Mouse (Mus musculus) stomach, postnatal 0 days (tissue): ENCODE results near the gene Gm10563.

ENCODE experiments used
- CTCF ChIP-seq: IDR thresholded peaks from 2 replicates; pipeline ENCODE4 v1.5.1; 2016; ENCODE audit warnings: antibody characterized with exemption, low read depth, mild to moderate bottlenecking, moderate library complexity
- EP300 ChIP-seq: optimal IDR thresholded peaks from 2 replicates; pipeline ENCODE3; 2016; ENCODE audit warnings: antibody characterized with exemption

DNA sequence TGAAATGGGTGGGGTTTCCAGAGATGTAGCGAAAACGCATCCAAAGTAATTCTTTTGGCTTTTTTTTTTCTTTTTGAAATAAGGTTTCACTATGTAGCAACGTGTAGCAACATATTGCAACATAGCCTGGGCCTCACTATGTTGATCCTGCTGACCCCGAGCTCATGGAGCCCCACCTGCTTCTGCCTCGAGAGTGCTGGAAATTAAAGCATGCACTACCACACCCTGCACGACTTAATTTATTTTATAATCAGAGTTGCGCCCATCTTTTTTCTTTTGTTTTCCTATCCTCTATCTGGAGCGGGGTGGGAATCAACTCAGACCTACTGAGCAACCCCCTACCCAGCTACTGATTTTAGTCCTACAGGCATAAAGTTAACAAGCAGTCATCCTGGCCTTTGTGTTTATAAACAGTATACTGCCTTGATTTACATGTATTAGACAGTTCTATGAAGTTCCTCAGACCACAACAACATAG is 24.4 kb upstream of the Gm10563 start:
- TF ChIP-seq CTCF (no peak), EP300 (no peak)
